Mouse (Mus musculus) embryonic facial prominence, embryonic 14.5 days (tissue): ENCODE results near the gene Cry2. TPM values are rescaled to one million over a fixed set of nuclear protein-coding genes. Genes with fewer than 3 reads are reported as not detected.

Source experiments
- microRNA-seq: library from miRNA; unstranded; fragments of <30 nt; microRNA quantifications from one replicate; pipeline ENCODE4, GENCODE M21; 2016; ENCODE audit warnings: borderline number of aligned reads
- polyA plus RNA-seq: library from polyadenylated mRNA; unstranded; fragments of >200 nt; fragmentation: Nextera tagmentation; extraction: Ambion mirVana; gene quantifications from 2 replicates; pipeline ENCODE4 v1.2.1, GENCODE M21; 2014

Cry2 gene
- polyA plus RNA-seq, 1 experiment from 2014 or later = 27.1 TPM

Small RNA genes within 50 kb of the gene (microRNA-seq; reads per million reads assigned to microRNA genes)
- not detected for gene Mir7000

Other genes starting within 250 kb of the Cry2 start
- 19.6 and 22.7 TPM in 2 replicates for gene Pex16, start 59.4 kb downstream of the Cry2 start, polyA plus RNA-seq
- 10.7 and 11.1 TPM in 2 replicates for gene Large2, start 59.2 kb downstream of the Cry2 start, polyA plus RNA-seq
- gene 1700029I15Rik, start 51.5 kb downstream of the Cry2 start, polyA plus RNA-seq = 2.7 and 3.0 TPM in 2 replicates
- gene Mapk8ip1, start 32.8 kb downstream of the Cry2 start, polyA plus RNA-seq = 17.6 and 18.1 TPM in 2 replicates
- 15.7 and 16.0 TPM in 2 replicates for gene Slc35c1, start 26.5 kb upstream of the Cry2 start, polyA plus RNA-seq
- gene Chst1, start 165.7 kb upstream of the Cry2 start, polyA plus RNA-seq = 8.6 and 9.1 TPM in 2 replicates